Mouse (Mus musculus): Measurements from ENCODE around the gene Sh2d2a.
"Not testable (repeated sequence)": the region's sequence is repeated elsewhere in the genome, so short reads cannot be mapped to it uniquely, and the experiment has no call there.

The Sh2d2a gene

GRCm38 (mm10) chr3:87857666-87858065 is 11.1 kb downstream of the Sh2d2a start:
- no peak for DNase-seq

GRCm38 (mm10) chr3:87859813-87860212 is 13.3 kb downstream of the Sh2d2a start:
- peak; percentile 80 for DNase-seq

GRCm38 (mm10) chr3:87864111-87864510 is 17.6 kb downstream of the Sh2d2a start:
- DNase-seq: not testable (repeated sequence)

- no peak for DNase-seq
These were observed 31.2 kb downstream of the Sh2d2a start for GRCm38 (mm10) chr3:87877730-87878129.

GRCm38 (mm10) chr3:87884291-87884690 is 37.7 kb downstream of the Sh2d2a start:
- DNase-seq: no peak

- DNase-seq: peak; percentile 66
These were observed 38.2 kb downstream of the Sh2d2a start for GRCm38 (mm10) chr3:87884708-87885251.

GRCm38 (mm10) chr3:87885281-87886003 is 38.9 kb downstream of the Sh2d2a start, which contains the start of gene Prcc:
TSS of gene Prcc (minus strand) at chr3:87885608.
- peak; percentile 92 for DNase-seq

GRCm38 (mm10) chr3:87886004-87886365 is 39.4 kb downstream of the Sh2d2a start:
- peak; percentile 62 for DNase-seq

- DNase-seq: no peak
These were observed 39.9 kb downstream of the Sh2d2a start for GRCm38 (mm10) chr3:87886416-87886815.

GRCm38 (mm10) chr3:87887400-87887799 is 40.8 kb downstream of the Sh2d2a start:
- not testable (repeated sequence) for DNase-seq

- DNase-seq: no peak
These were observed 44.9 kb downstream of the Sh2d2a start for GRCm38 (mm10) chr3:87891481-87891880.

GRCm38 (mm10) chr3:87893367-87893905 is 46.9 kb downstream of the Sh2d2a start:
- no peak for DNase-seq

GRCm38 (mm10) chr3:87899266-87899665 is 52.7 kb downstream of the Sh2d2a start:
- DNase-seq: no peak

- no peak for DNase-seq
These were observed 53.2 kb downstream of the Sh2d2a start for GRCm38 (mm10) chr3:87899776-87900175.

- DNase-seq: no peak
These were observed 54.6 kb downstream of the Sh2d2a start for GRCm38 (mm10) chr3:87901036-87901624.

- DNase-seq: not testable (repeated sequence)
These were observed 55.4 kb downstream of the Sh2d2a start for GRCm38 (mm10) chr3:87901959-87902358.

- DNase-seq: no peak
These were observed 57.3 kb downstream of the Sh2d2a start for GRCm38 (mm10) chr3:87903821-87904220.
